7 mouse cellular contexts compared by ENCODE assay signal in the genomic region with DNA sequence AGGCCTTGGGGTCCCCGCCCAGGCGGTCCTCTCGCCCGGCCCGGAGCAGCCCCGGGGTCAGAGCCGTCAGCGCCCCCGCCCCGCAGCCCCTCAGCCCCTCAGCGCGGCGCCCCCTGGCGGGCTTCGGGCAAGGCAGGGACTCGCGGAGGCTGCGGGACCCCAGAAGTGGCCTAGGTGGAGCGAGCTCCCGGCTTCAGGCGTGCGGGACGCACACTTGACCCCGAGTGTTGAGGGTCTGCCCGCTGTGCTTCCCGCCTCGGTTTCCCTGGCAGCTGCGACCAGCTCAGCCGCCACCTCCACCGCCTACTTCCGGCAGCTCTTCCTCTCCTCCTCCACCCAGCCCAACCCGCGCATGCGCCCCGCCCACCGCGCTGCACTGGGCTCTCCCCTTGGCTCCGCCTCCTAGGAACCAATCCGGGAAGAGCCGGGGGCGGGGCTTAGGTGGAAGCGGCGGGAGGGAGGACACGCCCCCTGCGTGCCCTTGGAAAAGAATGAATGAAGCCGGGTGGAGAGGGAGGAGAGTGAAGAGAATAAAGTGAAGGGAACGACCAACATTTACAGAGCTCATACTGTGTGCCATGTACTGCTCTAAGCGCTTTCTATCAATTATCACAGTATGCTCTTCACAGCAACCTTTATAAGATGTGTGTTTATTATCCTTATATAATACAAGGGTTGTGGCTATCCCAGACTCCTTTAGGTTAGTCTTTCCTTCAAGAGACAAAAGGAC. TPM values are rescaled to one million over a fixed set of nuclear protein-coding genes. Genes with fewer than 3 reads are reported as not detected.
DNase-seq lines count a peak whose midpoint lies in the region; ATAC-seq and TF ChIP-seq lines count a peak whose summit lies in the region.

A gene (minus strand): TSS at position 320 of the 730 bp plus-strand sequence.

- H3K4me3 ChIP-seq in intestine, postnatal 0 days (ENCODE audit: low read depth, low read length) = peak within 1 kb of the TSS; percentile 97
- peak within 1 kb of the TSS; percentile 82 for H3K4me3 ChIP-seq in midbrain, embryonic 12.5 days
- peak within 1 kb of the TSS; percentile 98 for H3K4me3 ChIP-seq in small intestine, adult 2 months (ENCODE audit: low read depth, low read length)

- peak within 1 kb of the TSS; percentile 96 for H3K4me2 ChIP-seq in intestine, postnatal 0 days (replicated peaks; ENCODE audit: low read depth)
- peak within 1 kb of the TSS; percentile 96 for H3K4me2 ChIP-seq in midbrain, embryonic 12.5 days (replicated peaks)

- H3K27ac ChIP-seq in intestine, postnatal 0 days (ENCODE audit: low read depth, low read length) = peak within 1 kb of the TSS; percentile 95
- peak within 1 kb of the TSS; percentile 82 for H3K27ac ChIP-seq in midbrain, embryonic 12.5 days (replicated peaks)
- peak within 1 kb of the TSS; percentile 68 for H3K27ac ChIP-seq in small intestine, adult 2 months (ENCODE audit: insufficient read depth, low read depth, low read length)

- H3K9ac ChIP-seq in intestine, postnatal 0 days (ENCODE audit: low read depth, low read length) = peak within 1 kb of the TSS; percentile 93
- peak within 1 kb of the TSS; percentile 91 for H3K9ac ChIP-seq in midbrain, embryonic 12.5 days (replicated peaks)

- peak; percentile 91 for TF ChIP-seq POLR2A in small intestine, adult 2 months (IDR thresholded peaks at IDR 0.05; ENCODE audit: low read depth, low read length)

- intact Hi-C loops in left cerebral cortex, postnatal 4 days (cut with DNase I) = no loop called here

- WGBS in intestine, postnatal 0 days = 0% methylated on average over 46 of the region's 48 CpGs
- under 1% methylated on average over 38 of the region's 48 CpGs for WGBS in midbrain, embryonic 12.5 days
- under 1% methylated on average over 47 of the region's 48 CpGs for WGBS in small intestine, adult 2 months

- H3K36me3 ChIP-seq in intestine, postnatal 0 days (ENCODE audit: control insufficient read depth, insufficient read depth) = no peaks in the 10 kb centered on the region
- H3K36me3 ChIP-seq in midbrain, embryonic 12.5 days = no peaks in the 10 kb centered on the region
- H3K36me3 ChIP-seq in small intestine, adult 2 months (ENCODE audit: control insufficient read depth, insufficient read depth, low read length) = no peaks in the 10 kb centered on the region

- H3K9me3 ChIP-seq in intestine, postnatal 0 days (ENCODE audit: control insufficient read depth) = no peaks in the 10 kb centered on the region
- H3K9me3 ChIP-seq in midbrain, embryonic 12.5 days = no peaks in the 10 kb centered on the region

- no peaks in the 10 kb centered on the region for H3K4me1 ChIP-seq in intestine, postnatal 0 days (replicated peaks; ENCODE audit: control insufficient read depth, insufficient read depth, low read length)
- peaks cover 14% of the 10 kb centered on the region for H3K4me1 ChIP-seq in midbrain, embryonic 12.5 days
- H3K4me1 ChIP-seq in small intestine, adult 2 months (ENCODE audit: control insufficient read depth, insufficient read depth, insufficient read length, low read length) = peaks cover 8% of the 10 kb centered on the region; the same call in 1 of the 2 replicates

- ATAC-seq in intestine, postnatal 0 days = peak; percentile 95
- peak; percentile 97 for ATAC-seq in midbrain, embryonic 12.5 days (ENCODE audit: low FRiP score, low read depth)

- no peaks in the 10 kb centered on the region for H3K27me3 ChIP-seq in intestine, postnatal 0 days (replicated peaks; ENCODE audit: control insufficient read depth, insufficient read depth, low read length)
- H3K27me3 ChIP-seq in midbrain, embryonic 12.5 days = peaks cover 6% of the 10 kb centered on the region
- H3K27me3 ChIP-seq in small intestine, adult 2 months (ENCODE audit: control insufficient read depth, insufficient read depth, low read length) = no peaks in the 10 kb centered on the region

- DNase-seq in adrenal gland, adult 8-10 months = peak; percentile 98
- peak; percentile 99 for DNase-seq in embryo, embryonic 9.5 days (ENCODE audit: extremely low spot score)
- DNase-seq in gonadal fat pad, adult 2 months (ENCODE audit: low read depth) = peak; percentile 65
- DNase-seq in left cerebral cortex, postnatal 4 days = peak; percentile 99

- peak; percentile 77 for TF ChIP-seq CTCF in intestine, postnatal 0 days (IDR thresholded peaks at IDR 0.05; ENCODE audit: low read depth)
- TF ChIP-seq CTCF in small intestine, adult 2 months (IDR thresholded peaks at IDR 0.05; ENCODE audit: extremely low read depth, insufficient read length, insufficient replicate concordance, low read depth, low read length) = peak; percentile 65; the same call in 1 of the 2 replicates

RNA-seq across cellular contexts. Expression of the gene that starts here (rescaled TPM):
- total RNA-seq in adrenal gland, adult 8-10 months (2022) = 10 to 100 TPM; 36.5 to 42.7 (median 40.3) TPM
- 11.2 and 16.7 TPM in 2 replicates for polyA plus RNA-seq in gonadal fat pad, adult 2 months (2012; rRNA removed)
- polyA plus RNA-seq in intestine, postnatal 0 days (2015; fragmentation: Nextera tagmentation; extraction: Ambion mirVana) = 23.2 and 26.0 TPM in 2 replicates
- 100 to 1,000 TPM; 124 to 128 TPM for total RNA-seq in left cerebral cortex, postnatal 4 days (2021)
- 30.7 and 34.0 TPM in 2 replicates for polyA plus RNA-seq in midbrain, embryonic 12.5 days (2016; fragmentation: Nextera tagmentation; extraction: Ambion mirVana)
- polyA plus RNA-seq in small intestine, adult 2 months (2012; rRNA removed) = 12.1 and 28.1 TPM in 2 replicates

Comparison
In these comparisons a context has a peak if more than half of its experiments do, and no peak if none do; other contexts are left out.
1. Peak in every context shown above with its lines: DNase-seq, ATAC-seq, H3K4me3 ChIP-seq and H3K27ac ChIP-seq.